Mouse (Mus musculus) CH12.LX (cell line): ENCODE results near the gene Inpp5a.

Source experiments
- HCFC1 ChIP-seq: IDR thresholded peaks from 2 replicates; pipeline ENCODE4 v1.6.1; 2012; ENCODE audit warnings: low read depth, mild to moderate bottlenecking, inconsistent platforms, low read length, improper control_type of control experiment
- IRF4 ChIP-seq: IDR thresholded peaks from 2 replicates; pipeline ENCODE4 v1.6.1; 2014; ENCODE audit warnings: low read depth, mild to moderate bottlenecking, inconsistent platforms, low read length, improper control_type of control experiment
- POLR2A ChIP-seq: IDR thresholded peaks from 2 replicates; pipeline ENCODE4 v1.6.1; 2011; ENCODE audit warnings: low read depth, mild to moderate bottlenecking, improper control_type of control experiment, low read length

DNA sequence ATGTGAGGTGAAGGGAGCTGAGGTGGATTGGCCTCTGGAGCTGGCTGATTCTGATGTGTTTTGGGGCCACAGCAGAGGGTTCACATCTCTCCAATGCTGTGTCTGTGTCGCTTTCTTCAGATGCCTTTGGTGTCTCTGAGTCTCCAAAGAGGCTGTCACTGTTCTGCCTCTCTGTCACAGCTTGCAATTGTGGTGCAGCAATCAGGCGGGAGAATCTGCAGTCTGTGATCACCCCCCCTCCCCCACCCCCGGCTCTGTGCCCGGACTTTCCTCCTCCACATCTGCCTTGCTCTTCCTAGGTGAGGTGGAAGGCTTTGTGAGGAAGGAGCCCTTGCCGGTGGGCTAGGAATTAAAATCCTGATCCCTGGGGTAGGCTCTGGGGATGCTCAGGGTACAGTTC lies 52.1 kb downstream of the Inpp5a start:
- TF ChIP-seq HCFC1 (no peak), IRF4 (no peak), POLR2A (no peak)
